8 mouse cellular contexts compared by ENCODE assay signal in genomic region chr11:105525608-105526007, GRCm38 (mm10).
DNase-seq lines count a peak whose midpoint lies in the region; ATAC-seq and TF ChIP-seq lines count a peak whose summit lies in the region.

No protein-coding gene starts in this region.

- H3K36me3 ChIP-seq in lung, embryonic 14.5 days (ENCODE audit: insufficient read depth): no peaks in the 10 kb centered on the region

- TF ChIP-seq CTCF in lung, embryonic 14.5 days (IDR thresholded peaks at IDR 0.05; ENCODE audit: low read depth): no peak
- no peak for TF ChIP-seq CTCF in cerebellum, adult 2 months (IDR thresholded peaks at IDR 0.05; ENCODE audit: borderline replicate concordance, insufficient read depth, low read depth, low read length)

- DNase-seq in adrenal gland, adult (ENCODE audit: inconsistent age in 2 of 2, low spot score in 1 of 2): peak; percentile 18 to 54
- no peak for DNase-seq in adrenal gland, postnatal 4 days (ENCODE audit: low spot score in 2 of 2)
- DNase-seq in testis, postnatal 14 days (ENCODE audit: low spot score): peak; percentile 28
- DNase-seq in testis, postnatal 10 days (ENCODE audit: low spot score): no peak
- DNase-seq in heart, postnatal 10 days: peak; percentile 66 to 69
- DNase-seq in lung, embryonic 14.5 days: peak; percentile 88
- DNase-seq in urinary bladder, postnatal 36 days (ENCODE audit: low spot score in 2 of 2): peak; percentile 60 to 81
- no peak for DNase-seq in cerebellum, adult 2 months

- peak; percentile 90 for ATAC-seq in lung, embryonic 14.5 days (ENCODE audit: insufficient read depth)

- 6% methylated on average over 5 of the region's 5 CpGs for WGBS in lung, embryonic 14.5 days
- 62% methylated on average over 5 of the region's 5 CpGs for WGBS in cerebellum, adult 2 months

- no peak overlapping the region for H3K4me2 ChIP-seq in lung, embryonic 14.5 days

- no peak for TF ChIP-seq POLR2A in cerebellum, adult 2 months (IDR thresholded peaks at IDR 0.05; ENCODE audit: borderline replicate concordance, insufficient read depth, low read length)

- no peaks in the 10 kb centered on the region for H3K27me3 ChIP-seq in lung, embryonic 14.5 days (ENCODE audit: insufficient read depth, low read length)
- H3K27me3 ChIP-seq in cerebellum, adult 2 months (ENCODE audit: control insufficient read depth, insufficient read depth, low read length): no peaks in the 10 kb centered on the region

- H3K9ac ChIP-seq in lung, embryonic 14.5 days: no peak overlapping the region

- intact Hi-C loops in heart, postnatal 10 days (cut with DNase I): no loop called here

- peak overlapping the region; percentile 48 for H3K27ac ChIP-seq in lung, embryonic 14.5 days (ENCODE audit: low read depth)
- no peak overlapping the region for H3K27ac ChIP-seq in cerebellum, adult 2 months (ENCODE audit: insufficient read depth, low read length)

- no peaks in the 10 kb centered on the region for H3K9me3 ChIP-seq in lung, embryonic 14.5 days (ENCODE audit: low read depth, low read length)

- peaks cover 17% of the 10 kb centered on the region for H3K4me1 ChIP-seq in lung, embryonic 14.5 days (ENCODE audit: insufficient read depth)
- peaks cover 6% of the 10 kb centered on the region; the same call in 1 of the 2 replicates for H3K4me1 ChIP-seq in cerebellum, adult 2 months (ENCODE audit: control insufficient read depth, insufficient read depth, low read length)

- no peak overlapping the region for H3K4me3 ChIP-seq in lung, embryonic 14.5 days (ENCODE audit: low read depth, low read length)
- H3K4me3 ChIP-seq in cerebellum, adult 2 months (replicated peaks; ENCODE audit: insufficient read depth, low read depth, low read length): no peak overlapping the region

Comparison
In these comparisons a context has a peak if more than half of its experiments do, and no peak if none do; other contexts are left out.
1. DNase-seq: peak in adrenal gland, adult (2 of 2), testis, postnatal 14 days (single experiment), heart, postnatal 10 days (2 of 2), lung, embryonic 14.5 days (single experiment) and urinary bladder, postnatal 36 days (2 of 2); none in adrenal gland, postnatal 4 days (0 of 2), testis, postnatal 10 days (single experiment) and cerebellum, adult 2 months (0 of 2).